Mouse (Mus musculus): ENCODE measurements around the gene Dcx.

DNA sequence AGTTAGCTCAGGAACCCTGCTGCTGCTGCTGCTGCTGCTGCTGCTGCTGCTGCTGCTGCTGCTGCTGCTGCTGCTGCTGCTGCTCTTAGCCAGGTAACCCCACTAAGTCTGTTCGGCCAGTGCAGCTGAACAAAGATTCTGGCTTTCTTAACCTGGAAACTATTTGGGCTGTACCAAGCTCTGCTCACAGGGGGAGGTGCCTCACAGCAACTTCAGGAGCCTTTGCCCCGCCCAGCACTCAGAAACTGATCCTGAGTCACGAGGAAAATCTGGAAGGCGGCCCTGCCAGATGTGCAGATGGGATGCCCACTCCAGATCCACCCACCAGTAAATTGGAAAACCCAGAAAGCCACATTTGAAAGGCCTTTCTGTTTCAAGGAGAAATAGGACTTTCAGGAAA lies 105.9 kb downstream of the Dcx start, which contains the start of gene Capn6:
- no peak for TF ChIP-seq CTCF (IDR thresholded peaks at IDR 0.05; ENCODE audit: control insufficient read depth, insufficient read depth, insufficient replicate concordance, low read depth, low read length)
- no peak for TF ChIP-seq POLR2A (IDR thresholded peaks at IDR 0.05; ENCODE audit: control insufficient read depth, low read depth, low read length)
